Mouse (Mus musculus): ENCODE results near the gene Ap3m1.

DNA sequence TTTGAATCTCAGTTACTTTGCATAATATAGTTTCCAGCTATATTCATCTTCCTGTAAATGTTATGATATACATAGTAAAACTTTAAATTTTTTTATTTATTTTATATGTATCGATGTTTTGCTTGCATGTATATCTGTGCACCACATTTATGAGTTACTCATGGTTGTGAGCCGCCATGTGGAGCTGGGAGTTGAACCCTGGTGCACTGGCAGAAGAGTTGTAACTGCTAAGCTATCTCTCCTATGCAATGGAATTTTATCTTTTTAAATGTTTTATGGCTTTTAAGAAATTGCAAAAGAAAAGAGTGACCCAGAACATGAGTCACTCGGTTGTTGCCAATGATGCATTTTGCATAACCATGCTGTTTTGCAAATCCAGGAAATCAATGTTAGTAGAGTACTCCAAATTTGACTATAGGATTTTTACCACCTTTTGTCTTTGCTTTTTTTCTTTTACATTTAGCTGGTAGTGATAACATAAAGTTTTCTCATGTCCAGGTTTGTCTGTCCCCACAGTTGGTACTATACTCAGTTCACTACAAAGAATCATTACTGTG, 38.7 kb upstream of the Ap3m1 start:
- no peak for TF ChIP-seq CTCF (IDR thresholded peaks at IDR 0.05; ENCODE audit: low read depth)
- TF ChIP-seq EP300 (IDR thresholded peaks at IDR 0.05; ENCODE audit: low read depth): no peak

All from liver, postnatal 0 days (tissue).